Mouse (Mus musculus): ENCODE data around the gene Zfp655.

DNA sequence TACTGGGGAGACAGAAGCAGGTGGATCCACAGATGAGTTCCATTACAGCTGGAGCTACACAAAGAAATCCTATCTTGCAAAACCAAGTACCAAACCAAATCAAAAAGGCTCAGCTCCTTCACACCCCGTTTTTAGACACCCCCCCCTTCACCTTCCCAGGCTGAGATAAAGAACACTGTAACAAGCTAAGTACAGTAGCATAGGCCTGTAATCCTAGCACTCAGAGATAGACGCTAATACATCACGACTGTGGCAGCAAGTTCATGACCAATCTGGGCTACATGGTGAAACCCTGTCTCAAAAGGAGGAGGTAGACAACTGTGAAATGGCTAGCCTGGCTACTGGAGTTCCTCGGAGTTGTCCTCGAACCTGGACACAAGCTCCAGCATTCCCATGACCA is 41.1 kb upstream of the Zfp655 start:
- TF ChIP-seq FLI1 (IDR thresholded peaks at IDR 0.05; ENCODE audit: low read length) (no peak), GATA1 (IDR thresholded peaks at IDR 0.05; ENCODE audit: borderline replicate concordance, low read length) (no peak)

Data from megakaryocyte, embryonic 14.5 days (primary cell).